Mouse (Mus musculus) retina, postnatal 1 day (tissue): Measurements from ENCODE around the gene Cyp4f37.
"Not testable (repeated sequence)": the region's sequence is repeated elsewhere in the genome, so short reads cannot be mapped to it uniquely, and the experiment has no call there.

Experiments
- DNase-seq: peaks from one replicate; pipeline ENCODE4 v3.0.0-alpha.2; 2012

Cyp4f37 gene

DNA sequence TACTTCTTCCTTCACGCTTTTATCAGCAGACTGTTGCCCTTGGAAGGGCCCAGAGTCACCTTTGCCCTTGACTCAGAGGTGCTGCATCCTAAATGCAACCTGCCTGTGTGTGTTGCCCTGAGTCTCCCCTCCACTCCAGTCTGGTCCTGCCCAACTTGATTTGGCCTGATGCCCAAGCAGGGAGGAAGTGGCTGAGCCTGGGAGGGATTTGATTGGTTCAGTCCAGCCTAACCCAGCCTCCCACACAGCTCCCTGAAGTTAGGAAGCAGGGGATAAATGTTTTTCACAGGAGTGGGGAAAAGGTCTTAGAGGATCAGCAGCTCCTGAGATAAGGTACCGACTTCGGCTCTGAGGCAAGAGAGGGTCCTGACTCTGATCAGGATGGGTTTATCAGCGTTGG, at the start of gene Cyp4f37:
TSS of gene Cyp4f37 (plus strand) at position 292 of the 400 bp plus-strand sequence.
- DNase-seq: not testable (repeated sequence)

DNA sequence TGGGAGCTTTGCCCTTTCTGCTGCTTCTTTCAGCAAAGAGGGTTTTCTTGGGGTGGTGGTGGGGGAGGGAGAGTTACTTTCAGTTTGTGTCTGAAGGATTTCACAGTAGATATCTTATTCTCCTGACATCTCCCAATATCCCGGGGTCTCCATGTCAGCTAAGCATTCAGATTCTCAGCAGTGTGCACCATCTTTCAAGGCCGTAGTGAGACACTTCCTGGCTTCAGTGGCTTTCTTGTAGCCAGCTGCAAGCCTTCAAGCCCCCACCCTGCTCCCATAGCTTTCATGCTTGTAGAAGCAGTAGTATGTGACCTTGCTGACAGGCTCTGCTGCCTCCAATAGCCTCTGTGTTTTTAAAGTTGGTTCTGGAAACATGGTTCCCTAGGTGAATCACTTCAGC, 47.8 kb upstream of the Cyp4f37 start:
- DNase-seq: not testable (repeated sequence)

- DNase-seq: no peak
Measured at GRCm38 (mm10) chr17:32577496-32578186, 43.5 kb upstream of the Cyp4f37 start.

DNA sequence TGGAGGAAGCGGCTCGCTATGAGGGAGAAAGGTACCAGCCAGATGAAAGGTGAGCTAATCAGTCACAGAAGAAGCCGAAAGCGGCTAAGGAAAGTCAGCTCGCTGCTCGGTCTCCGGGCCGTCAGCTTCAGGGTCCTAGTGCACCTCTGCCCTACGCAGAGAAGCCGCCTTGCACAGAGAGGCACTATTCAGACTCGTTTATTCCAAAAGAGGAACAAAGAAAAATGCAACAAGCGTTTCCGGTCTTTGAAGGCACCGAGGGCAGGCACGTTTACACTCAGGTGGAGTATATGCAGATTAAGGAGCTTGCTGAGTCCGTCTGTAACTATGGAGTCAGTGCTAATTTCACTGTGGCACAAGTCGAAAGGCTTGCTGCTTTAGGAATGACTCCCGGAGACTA, 24.6 kb upstream of the Cyp4f37 start:
- DNase-seq: no peak

DNA sequence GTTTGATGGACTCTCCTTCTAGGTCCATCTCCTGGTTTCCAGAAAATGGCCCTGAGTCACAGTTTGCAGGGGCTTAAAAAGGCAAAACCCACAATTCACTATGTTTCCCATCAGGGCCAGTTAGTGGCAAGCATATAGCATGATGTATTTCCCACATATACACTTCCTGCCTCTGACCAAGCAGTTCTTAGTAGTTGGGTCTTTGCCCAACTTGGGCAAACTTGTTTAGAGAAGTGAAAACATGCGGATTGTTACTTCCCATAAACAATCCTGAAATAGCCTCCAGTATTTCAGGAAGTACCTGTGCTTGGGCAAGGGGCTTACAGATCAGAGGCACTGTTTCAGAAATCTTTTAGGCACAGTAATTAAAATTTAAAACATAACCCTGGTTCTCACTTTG, 13.1 kb upstream of the Cyp4f37 start:
- no peak for DNase-seq

DNA sequence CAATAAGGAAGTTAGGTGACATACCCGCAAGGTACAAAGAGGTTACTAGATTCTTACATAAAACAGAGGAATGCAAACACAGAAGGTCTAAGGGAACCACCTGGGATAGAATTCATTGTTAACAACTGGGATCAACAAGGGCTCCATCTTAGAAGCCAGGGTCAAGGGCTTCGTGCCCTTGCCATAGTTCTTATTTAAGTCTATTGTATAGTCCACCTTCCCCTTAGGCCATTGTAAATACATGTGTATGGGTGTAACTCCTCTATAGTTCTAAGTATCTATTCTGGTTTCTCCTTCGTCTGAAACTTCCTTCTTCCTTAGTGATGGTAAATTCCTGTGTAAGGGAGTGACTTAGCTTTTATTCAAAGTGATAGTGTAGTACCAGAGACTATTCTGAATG, 10.9 kb upstream of the Cyp4f37 start:
- not testable (repeated sequence) for DNase-seq

DNA sequence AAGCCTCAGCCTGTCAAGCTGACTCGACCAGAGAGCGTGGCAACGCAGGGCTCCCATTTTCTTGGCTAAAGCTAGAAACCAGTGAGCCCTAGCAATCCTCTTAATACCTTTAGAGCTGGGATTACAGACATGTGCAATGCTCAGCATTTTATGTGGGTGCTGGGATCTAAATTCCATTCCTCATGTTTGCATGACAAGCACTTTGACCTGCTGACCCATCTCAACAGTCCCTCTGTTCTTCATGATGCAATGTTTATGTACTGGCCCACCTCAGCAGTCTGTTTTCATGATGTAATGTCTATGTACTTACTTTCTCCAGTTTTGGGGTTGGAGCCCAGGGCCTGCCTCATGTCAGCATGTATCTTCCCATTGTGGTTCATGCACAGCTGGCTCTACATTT, 10.2 kb upstream of the Cyp4f37 start:
- no peak for DNase-seq

DNA sequence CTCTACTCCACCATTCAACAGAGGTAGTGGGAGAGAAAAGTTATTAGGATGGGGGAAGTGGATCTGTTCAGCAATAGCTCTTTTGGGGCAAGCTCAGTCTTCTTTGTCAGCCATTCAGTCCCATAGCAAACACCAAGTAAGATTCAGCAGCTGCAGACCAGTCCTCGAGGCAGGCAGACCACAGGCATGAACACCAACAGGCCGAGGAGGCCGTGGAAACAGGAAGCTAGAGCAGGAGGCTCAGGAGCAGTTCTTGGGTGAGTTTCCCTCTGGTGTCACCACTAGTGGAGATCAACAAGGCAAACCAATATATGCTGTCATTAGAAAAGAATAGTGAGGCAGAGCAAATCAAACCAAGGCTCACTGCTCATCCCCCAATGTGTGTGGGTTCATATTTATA, 8.7 kb upstream of the Cyp4f37 start:
- DNase-seq: no peak

DNA sequence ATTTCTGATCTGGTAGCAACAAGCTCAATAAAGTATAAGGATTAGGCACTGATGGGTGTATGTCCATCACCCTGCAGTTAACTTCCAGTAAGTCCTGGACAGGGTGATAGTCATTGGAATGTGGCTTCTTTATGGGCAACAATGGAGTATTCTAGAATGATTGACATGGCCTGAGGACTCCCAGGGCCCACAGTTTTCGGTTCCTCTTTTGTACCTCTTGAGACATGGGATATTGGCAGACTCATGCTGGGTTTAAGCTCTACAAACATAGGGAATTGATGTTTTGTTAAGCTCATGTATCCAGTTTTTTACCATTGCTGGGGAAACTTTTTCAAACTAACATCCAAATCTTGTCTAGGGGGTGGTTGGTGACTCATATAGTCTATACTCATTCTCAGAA, 3.9 kb upstream of the Cyp4f37 start:
- no peak for DNase-seq

GRCm38 (mm10) chr17:32629726-32630125, 8.6 kb downstream of the Cyp4f37 start:
- DNase-seq: not testable (repeated sequence)

DNA sequence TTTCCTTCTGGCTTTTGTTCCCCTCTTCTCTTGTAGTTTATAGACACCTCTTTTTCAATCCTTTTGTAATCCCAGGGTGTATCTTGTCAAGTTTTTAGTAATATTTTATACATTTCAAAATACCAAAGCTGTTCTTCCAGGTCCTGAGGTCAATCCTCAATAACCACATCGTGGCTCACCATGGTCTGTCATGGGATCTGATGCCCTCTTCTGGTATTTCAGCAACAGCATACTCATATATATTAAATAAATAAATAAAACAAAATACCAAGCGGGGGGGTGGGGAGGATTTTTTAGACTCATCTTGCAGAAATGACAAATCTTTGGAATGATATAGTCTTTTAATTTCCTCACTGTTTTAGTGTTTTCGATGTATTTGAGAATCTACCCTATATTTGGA, 10.8 kb downstream of the Cyp4f37 start:
- DNase-seq: no peak

DNA sequence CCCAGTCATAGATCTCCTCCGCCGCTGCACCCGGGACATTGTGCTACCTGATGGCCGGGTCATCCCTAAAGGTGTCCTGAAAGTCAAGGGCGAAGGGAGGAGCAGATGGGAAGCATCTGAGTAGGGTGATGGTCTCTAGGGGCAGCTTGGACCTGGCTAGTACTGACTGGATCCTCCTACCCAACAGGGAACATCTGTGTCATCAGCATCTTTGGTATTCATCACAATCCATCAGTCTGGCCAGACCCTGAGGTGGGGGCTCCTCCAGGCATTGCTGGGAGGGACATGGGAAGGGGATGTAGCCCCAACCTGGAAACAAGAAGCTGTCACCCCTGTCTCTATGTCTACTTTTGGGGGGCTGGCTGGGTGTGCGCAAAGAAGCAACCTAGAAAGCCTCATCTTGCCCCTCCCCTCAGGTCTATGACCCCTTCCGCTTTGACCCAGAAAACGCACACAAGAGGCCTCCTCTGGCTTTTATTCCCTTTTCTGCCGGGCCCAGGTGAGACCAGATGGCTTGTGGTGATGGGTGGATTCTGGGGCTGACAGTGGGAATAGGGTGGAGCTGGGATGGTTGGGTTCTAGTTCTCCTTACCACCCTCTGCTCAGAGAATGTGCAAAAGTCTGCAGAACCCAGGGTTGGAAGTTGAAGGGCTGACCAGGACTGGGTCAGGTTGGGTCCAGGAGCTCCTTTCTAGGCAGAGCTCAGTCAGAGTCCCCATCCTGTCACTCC, 13.3 kb downstream of the Cyp4f37 start:
- DNase-seq: not testable (repeated sequence)

DNA sequence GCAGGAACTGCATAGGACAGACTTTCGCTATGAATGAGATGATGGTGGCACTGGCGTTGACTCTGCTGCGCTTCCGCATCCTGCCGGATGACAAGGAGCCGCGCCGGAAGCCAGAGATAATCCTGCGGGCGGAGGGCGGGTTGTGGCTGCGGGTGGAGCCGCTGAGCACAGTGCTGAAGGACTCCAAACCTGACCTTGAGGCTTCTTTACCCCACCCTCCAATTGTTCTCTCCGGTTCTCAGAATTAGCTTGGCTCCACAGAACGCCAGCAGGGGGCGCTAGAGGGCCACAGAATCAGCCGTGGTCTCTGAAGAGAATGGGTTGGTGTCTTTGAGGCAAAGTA, 13.8 kb downstream of the Cyp4f37 start:
- DNase-seq: peak; percentile 92

DNA sequence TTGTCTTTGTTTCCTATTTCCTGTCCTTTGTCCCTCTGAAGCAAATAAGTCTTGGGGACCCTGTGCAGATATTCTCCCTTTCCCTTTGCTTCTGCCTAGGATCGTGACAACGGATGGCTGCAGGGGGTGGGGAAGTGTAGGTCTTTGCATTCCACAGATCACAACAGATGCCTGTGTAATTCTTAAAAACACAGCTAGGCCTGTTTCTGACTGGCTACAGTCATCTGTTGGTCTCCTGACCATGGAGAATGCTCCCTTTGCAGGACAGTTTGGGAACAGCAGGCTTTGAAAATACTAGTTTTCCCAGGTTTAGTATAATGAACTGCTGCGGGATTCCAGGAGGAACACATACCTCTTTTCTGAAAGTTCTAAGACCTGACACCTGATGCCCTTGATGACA, 15.2 kb downstream of the Cyp4f37 start:
- no peak for DNase-seq

- DNase-seq: no peak
Measured at GRCm38 (mm10) chr17:32637151-32637550, 16.0 kb downstream of the Cyp4f37 start.

- no peak for DNase-seq
Measured at GRCm38 (mm10) chr17:32646631-32647030, 25.5 kb downstream of the Cyp4f37 start.

DNA sequence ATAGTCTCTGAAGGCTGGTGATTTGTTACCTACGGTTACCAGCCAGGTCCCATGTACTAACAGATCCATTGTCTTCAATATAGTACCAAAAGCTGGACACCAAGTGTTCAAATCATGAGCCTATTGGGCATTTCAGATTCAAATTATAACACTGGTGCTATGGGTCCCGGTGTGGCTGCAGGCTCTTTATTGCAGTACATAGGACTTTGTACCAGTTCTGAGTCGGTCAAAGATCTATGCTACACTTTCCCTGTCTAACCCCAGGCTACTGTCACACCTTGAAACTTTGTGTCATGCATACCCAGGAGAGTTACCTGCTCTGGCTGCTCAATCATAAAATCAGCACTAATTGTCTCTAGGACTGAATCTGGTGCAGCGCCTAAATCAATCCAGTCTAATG, 32.8 kb downstream of the Cyp4f37 start:
- no peak for DNase-seq

DNA sequence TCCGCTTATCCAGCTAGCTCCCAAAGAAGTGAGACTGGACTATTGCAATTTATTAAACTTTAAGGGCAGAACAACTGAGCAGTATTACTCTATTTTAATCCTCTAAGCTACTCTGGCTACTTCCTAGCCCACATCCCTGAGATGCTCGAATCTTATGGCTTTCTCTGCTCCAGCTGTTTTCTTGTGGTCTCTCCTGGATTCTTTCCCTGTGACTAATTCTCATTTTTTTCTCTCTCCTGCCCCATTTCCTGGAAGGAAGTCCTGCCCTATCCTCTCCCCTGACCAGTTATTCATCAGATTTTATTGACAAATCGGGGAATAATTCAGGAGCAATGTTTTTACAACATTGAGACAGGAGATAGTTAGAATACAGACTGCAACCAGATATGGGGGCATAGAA, 35.9 kb downstream of the Cyp4f37 start:
- no peak for DNase-seq

DNA sequence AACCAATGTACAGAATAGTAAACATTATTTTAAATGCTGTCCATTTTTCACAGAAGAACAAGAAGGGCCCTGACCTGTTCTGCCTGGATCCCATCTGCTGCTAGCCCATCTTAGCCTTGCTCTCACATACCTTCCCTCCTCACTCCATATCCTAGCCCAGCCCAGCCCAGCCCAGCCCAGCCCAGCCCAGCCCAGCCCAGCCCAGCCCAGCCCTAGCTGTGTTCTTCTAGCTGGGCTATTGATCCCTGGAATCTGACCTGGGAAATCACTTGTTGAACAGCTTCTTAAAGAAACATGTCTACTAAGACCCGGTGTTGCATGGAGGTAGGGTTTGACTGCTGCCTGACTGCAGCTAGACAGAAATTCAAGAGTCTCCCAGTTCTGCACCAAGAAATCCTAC, 37.1 kb downstream of the Cyp4f37 start:
- no peak for DNase-seq

- DNase-seq: peak; percentile 15
Measured at GRCm38 (mm10) chr17:32658712-32659111, 37.6 kb downstream of the Cyp4f37 start, which contains the start of gene Cyp4f40. Cyp4f40 (plus strand) TSS chr17:32658900.

DNA sequence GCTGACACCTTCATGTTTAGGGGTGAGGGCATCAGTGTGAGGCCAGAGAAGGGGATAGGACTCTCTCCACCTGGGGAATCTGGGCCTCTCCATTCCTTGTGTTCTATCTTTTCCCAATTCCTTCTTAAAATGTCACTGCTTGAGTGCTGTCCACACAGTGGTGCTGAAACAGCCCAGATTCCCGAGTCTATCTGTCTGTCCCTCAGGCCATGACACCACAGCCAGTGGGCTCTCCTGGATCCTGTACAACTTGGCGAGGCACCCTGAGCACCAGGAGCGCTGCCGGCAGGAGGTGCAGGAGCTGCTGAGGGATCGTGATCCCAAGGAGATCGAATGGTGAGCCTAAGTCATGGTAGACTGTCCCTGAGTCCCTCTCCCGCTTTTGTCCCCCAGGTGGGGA, 52.9 kb downstream of the Cyp4f37 start:
- no peak for DNase-seq

DNA sequence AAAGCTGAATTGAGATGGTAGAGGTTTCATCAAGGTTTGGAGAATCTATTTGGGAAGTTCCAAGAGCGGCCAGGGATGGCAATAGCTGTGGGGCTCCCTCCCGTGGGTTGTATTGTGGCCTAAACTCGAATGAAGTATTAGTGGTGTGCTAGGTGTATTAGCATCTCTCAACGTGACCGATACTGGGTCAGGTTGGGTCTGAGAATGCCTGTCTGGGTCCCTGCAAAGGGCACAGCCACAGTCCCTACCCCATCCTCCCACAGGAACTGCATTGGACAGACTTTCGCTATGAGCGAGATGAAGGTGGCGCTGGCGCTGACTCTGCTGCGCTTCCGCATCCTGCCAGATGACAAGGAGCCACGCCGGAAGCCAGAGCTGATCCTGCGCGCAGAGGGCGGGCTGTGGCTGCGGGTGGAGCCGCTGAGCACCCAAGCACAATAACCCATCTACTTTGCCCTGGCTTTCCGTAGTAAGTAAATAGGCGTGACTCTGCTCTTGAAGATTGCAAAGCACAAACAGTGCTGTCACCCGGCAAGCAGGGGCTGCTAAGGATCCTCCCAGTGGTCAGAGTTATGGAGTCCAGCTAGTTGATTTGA, 55.0 kb downstream of the Cyp4f37 start:
- DNase-seq: peak; percentile 6

DNA sequence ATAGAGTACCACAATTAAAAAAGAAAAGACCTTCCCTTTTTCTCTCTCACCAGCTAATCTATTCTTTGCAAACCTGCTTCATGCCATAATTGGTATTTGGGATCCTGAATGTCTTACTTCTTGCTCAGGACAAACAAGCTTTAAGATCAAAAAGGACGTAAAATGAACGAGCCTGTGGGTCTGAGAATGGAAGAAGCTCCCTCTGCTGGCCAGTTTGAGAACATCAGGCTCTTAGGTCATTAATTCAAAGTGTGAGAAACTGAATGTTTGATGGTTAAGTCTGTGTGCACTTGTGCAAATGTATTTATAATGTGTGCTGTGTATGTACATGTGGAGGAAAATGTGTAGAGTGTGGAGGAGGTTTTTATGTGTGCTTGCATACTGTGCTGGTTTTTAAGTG, 59.3 kb downstream of the Cyp4f37 start:
- peak; percentile 60 for DNase-seq

- peak; percentile 1 for DNase-seq
Measured at GRCm38 (mm10) chr17:32685048-32685750, 64.1 kb downstream of the Cyp4f37 start, which contains the start of gene Cyp4f15. Cyp4f15 (plus strand) TSS chr17:32685627.
